Mouse (Mus musculus) kidney, adult 11 months (tissue): ENCODE results near the gene Cep112.
A peak's percentile ranks its signal among the peaks of the same experiment; 100 is the strongest.

ENCODE experiments used
- DNase-seq: peaks from one replicate; pipeline ENCODE4 v3.0.0; 2022

Cep112 gene

GRCm38 (mm10) chr11:108449811-108450210 lies 24.8 kb downstream of the Cep112 start:
- no peak for DNase-seq

- no peak for DNase-seq
Observed at GRCm38 (mm10) chr11:108459599-108459998, 34.6 kb downstream of the Cep112 start.

GRCm38 (mm10) chr11:108464138-108464537 lies 39.1 kb downstream of the Cep112 start:
- DNase-seq, result no peak

- DNase-seq, result no peak
Observed at GRCm38 (mm10) chr11:108464715-108465301, 39.8 kb downstream of the Cep112 start.

GRCm38 (mm10) chr11:108475738-108476137 lies 50.7 kb downstream of the Cep112 start:
- DNase-seq, result peak; percentile 52

- peak; percentile 5 for DNase-seq
Observed at GRCm38 (mm10) chr11:108476226-108476625, 51.2 kb downstream of the Cep112 start.

- no peak for DNase-seq
Observed at GRCm38 (mm10) chr11:108483976-108484375, 59.0 kb downstream of the Cep112 start.

GRCm38 (mm10) chr11:108488256-108488655 lies 63.3 kb downstream of the Cep112 start:
- DNase-seq, result no peak

- no peak for DNase-seq
Observed at GRCm38 (mm10) chr11:108489863-108490262, 64.9 kb downstream of the Cep112 start.

GRCm38 (mm10) chr11:108508190-108508589 lies 83.2 kb downstream of the Cep112 start:
- no peak for DNase-seq

- DNase-seq, result no peak
Observed at GRCm38 (mm10) chr11:108527725-108528363, 102.9 kb downstream of the Cep112 start.

GRCm38 (mm10) chr11:108532901-108533300 lies 107.9 kb downstream of the Cep112 start:
- DNase-seq, result no peak

GRCm38 (mm10) chr11:108534014-108534413 lies 109.0 kb downstream of the Cep112 start:
- DNase-seq, result no peak

- no peak for DNase-seq
Observed at GRCm38 (mm10) chr11:108552997-108553622, 128.1 kb downstream of the Cep112 start.

- DNase-seq, result no peak
Observed at GRCm38 (mm10) chr11:108553881-108554280, 128.9 kb downstream of the Cep112 start.

GRCm38 (mm10) chr11:108558544-108558943 lies 133.6 kb downstream of the Cep112 start:
- no peak for DNase-seq

GRCm38 (mm10) chr11:108559506-108559905 lies 134.5 kb downstream of the Cep112 start:
- no peak for DNase-seq

- no peak for DNase-seq
Observed at GRCm38 (mm10) chr11:108562076-108562475, 137.1 kb downstream of the Cep112 start.

- DNase-seq, result no peak
Observed at GRCm38 (mm10) chr11:108586551-108587184, 161.7 kb downstream of the Cep112 start.

- no peak for DNase-seq
Observed at GRCm38 (mm10) chr11:108593207-108593958, 168.4 kb downstream of the Cep112 start.

- DNase-seq, result no peak
Observed at GRCm38 (mm10) chr11:108593959-108594579, 169.1 kb downstream of the Cep112 start.

- DNase-seq, result no peak
Observed at GRCm38 (mm10) chr11:108605301-108605700, 180.3 kb downstream of the Cep112 start.

- no peak for DNase-seq
Observed at GRCm38 (mm10) chr11:108606036-108606435, 181.0 kb downstream of the Cep112 start.
